Mouse (Mus musculus): ENCODE measurements at regions not wholly inside any gene's neighbourhood (a gene's known extent, or its start where the extent isn't known, plus 50 kb on each side); places are given as distances from the start of the nearest gene placed in this dataset.
A peak's percentile ranks its signal among the peaks of the same experiment; 100 is the strongest.

- DNase-seq, result no peak
These were observed 55.6 kb upstream of the Ccdc190 start for GRCm38 (mm10) chr1:169872865-169873264.

DNA sequence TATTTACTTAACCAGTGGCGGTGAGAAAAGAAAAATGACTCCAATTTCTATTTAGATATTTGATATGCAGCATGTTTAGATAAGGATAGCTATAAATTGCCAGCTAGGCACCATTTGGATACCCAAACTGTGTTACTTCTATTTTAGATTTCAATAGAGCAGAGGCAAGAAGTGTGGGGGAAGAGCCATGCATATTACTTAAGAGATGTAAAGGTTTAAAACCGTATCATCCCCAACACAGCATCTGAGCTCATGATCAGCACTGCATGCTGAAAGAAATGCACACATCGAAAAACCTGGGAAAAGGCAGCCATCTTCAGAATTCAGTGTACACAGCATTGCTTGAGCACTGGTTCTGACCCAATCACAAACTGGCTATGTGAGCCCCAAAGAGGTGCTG, 59.8 kb upstream of the Ccdc190 start:
- DNase-seq, result no peak

DNA sequence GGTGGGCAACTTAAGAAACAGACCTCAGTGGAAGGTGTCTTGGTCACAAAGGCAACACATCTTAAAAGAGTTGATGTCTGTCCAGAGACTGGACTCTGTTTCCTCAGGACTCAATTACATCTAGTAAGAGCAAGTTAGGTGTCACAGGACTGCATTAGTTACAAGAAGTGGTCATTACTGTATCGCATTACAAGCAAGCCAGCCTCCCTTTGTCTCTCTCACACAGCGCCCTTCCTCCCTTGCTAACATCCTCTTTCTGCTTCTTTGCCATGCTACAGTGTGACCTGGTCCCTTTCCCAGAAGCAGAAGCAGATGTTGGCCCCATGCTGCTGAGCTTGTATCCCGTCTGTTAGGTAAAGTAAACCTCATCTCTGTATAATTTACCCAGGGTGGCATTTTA, 61.0 kb upstream of the Ccdc190 start:
- no peak for DNase-seq

- DNase-seq, result no peak
These were observed 61.6 kb upstream of the Ccdc190 start for GRCm38 (mm10) chr1:169866840-169867239.

- DNase-seq, result no peak
These were observed 69.4 kb upstream of the Ccdc190 start for GRCm38 (mm10) chr1:169859041-169859440.

DNA sequence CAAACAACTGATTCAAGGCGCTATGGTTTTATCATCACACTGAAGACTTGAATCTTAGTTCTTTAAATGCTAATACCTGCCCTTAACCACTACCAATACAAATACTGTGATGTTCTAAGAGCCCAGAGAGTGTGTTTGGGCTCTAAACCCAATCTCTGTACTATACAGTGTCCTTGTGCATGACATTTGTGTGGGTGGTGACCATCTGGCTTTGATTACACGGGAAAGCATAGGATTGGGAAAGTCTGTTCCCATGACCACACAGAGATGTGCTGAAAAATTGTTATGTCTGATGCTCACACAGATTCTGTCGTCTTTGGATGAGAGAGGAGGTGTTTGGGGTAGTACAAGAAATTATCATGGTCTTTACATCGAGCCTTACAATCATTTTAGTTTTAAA, 76.8 kb upstream of the Ccdc190 start:
- DNase-seq, result no peak

- no peak for DNase-seq
These were observed 80.0 kb upstream of the Ccdc190 start for GRCm38 (mm10) chr1:169848254-169849015.

DNA sequence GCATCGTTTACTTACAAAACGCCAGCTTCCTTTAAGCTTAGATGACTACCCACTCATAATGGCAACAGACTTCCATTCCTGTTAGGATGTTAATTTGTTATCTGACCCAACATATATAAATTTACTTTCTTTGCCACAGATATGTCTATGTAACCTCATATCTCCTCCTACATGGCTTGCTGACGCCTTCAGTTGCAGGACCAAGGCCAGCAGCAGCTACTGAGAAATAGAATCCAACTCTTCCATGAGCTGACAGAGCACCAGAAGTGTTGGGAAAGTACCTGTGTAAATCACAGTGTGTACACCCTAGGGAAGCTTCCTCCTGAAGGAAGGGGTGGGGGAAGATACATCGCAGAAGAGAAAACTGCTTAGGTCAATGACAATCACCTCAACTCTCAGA, 86.0 kb upstream of the Ccdc190 start:
- DNase-seq, result no peak

- DNase-seq, result no peak
These were observed 87.5 kb upstream of the Ccdc190 start for GRCm38 (mm10) chr1:169840948-169841347.

DNA sequence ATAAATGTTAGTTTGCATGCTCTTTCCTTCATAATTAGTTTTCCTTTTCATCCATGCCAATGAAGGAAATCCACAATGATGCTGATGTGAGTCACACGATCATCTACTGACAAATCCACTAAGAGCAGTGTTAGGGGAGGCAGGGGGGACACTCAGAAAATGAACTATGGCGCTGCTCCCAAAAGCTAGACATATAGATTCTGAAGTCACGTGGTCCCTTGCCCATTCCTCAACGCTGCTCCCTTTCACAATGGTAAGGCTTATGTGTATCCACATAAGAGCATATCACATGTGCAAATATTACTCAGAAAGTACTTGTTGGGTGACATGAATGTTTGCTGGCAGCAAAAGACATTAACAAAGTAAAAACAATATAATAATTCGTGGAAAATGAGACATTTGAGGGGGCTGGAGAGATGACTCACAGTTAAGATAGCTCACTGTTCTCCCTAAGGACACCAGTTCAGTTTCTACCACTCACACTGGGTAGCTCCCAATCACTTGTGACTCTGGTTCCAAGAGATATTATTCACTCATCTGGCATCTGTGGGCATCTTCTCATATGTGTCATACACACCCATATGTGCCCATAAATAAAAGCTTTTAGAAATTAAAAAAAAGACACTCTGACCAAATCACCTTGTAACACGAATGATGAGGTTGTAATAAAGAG, 88.3 kb upstream of the Ccdc190 start:
- DNase-seq, result no peak

DNA sequence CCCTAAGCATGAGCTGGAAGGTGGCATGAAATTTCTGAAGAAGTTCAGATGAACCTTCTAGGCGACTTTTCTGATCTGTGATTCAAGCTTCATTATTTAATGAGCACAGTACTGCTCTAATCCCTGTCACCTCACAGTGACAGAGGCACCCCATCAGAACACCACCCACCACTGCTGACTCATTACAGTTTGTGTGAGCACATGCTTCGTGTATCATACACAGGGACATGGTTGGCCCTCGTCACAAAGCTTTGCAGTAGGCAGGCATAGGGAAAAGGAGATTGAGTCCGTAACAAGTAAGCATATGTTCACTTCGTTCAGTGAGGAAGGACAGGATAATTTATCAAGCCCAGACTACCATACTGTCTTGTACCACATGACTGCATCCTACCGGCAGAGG, 85.9 kb upstream of the Rgs4 start:
- DNase-seq, result no peak

GRCm38 (mm10) chr1:169831326-169832066, 84.1 kb upstream of the Rgs4 start:
- DNase-seq, result peak; percentile 62

GRCm38 (mm10) chr1:169830596-169830995, 83.2 kb upstream of the Rgs4 start:
- DNase-seq, result no peak

GRCm38 (mm10) chr1:169822034-169822433, 74.6 kb upstream of the Rgs4 start:
- no peak for DNase-seq

- no peak for DNase-seq
These were observed 72.0 kb upstream of the Rgs4 start for GRCm38 (mm10) chr1:169819404-169819949.

DNA sequence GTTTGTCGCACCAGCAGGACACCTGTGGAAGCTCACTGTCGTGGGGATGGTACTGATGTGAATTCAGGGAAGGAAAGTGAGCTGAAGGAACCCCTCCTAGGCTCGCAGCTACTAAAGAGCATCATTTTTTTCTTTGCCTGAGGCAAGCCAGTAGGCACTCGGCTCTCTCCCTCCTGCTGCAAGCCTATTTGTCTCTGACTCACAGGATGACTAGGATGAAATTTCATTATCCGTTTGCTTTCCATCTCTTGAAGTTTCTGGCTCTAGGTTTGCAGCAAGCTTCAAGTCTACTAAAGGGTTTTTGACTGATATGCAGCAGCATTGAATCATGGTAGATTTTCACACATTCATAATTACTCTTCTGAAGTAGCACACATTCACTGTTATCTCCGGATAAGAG, 69.5 kb upstream of the Rgs4 start:
- no peak for DNase-seq

GRCm38 (mm10) chr1:169812512-169813101, 65.2 kb upstream of the Rgs4 start:
- DNase-seq, result no peak

- DNase-seq, result peak; percentile 44
These were observed 56.1 kb upstream of the Rgs4 start for GRCm38 (mm10) chr1:169803428-169804138.

DNA sequence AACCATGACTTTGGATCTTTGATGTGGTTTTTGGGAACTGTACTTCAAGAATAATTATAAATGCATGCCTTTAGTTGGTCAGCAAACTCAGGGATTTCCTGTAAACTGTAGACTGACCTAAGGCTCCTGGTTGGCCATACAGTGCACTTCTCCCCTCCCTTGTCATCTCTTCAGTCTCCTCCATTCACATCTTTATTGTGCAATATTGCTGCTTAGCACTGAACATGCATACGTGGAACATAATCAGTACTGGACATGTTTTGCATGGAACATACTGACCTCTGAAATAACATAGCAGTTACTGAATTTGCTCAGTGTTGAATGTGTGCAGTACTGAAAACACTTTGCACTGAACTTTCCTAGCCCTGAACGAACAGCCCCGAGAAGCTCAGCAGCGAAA, 55.4 kb upstream of the Rgs4 start:
- DNase-seq, result no peak

DNA sequence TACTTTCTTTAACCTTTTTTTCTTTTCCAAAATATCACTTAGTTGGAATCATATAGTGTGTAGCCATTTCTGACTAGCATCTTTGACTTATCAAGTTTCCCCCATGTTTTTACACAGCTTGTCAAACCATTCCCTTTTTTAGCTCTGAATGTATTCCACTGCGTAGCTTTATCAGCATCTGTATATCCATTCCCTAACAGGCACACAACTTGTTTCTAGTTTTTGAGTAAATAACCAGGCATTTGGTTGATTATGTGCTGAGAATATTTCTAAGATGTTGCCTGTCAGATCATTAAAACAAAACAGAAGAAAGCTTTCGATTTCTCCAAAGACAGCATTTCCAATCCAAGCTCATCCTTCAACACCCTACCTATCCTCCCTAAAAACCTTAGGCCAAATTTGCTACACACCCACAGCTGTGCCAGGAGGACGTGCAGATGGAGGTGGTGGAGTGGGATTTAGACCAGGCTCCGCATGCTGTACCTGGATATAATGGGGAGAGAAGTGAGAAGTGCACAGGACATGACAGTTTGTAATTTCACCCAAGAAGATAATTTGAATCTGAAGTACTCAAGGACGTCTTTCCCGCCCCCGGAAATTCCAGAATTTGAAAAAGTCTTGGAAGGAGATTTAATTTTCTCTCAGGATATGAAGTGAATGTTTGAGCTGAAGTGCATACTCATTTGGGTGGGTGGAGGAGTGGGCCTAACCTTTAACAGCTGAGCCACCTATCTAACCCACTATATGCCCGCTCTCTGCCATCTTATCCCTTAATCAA, 54.8 kb upstream of the Rgs4 start:
- peak; percentile 17 for DNase-seq
